Mouse (Mus musculus) heart, postnatal 10 days (tissue): ENCODE results near the gene Gtf2h3. TPM values are rescaled to one million over a fixed set of nuclear protein-coding genes. Genes with fewer than 3 reads are reported as not detected.
"Not testable (repeated sequence)": the region's sequence is repeated elsewhere in the genome, so short reads cannot be mapped to it uniquely, and the experiment has no call there.

Source experiments
- DNase-seq, 2 experiments: peaks; one replicate each; pipeline ENCODE4 v3.0.0; 2021
- intact Hi-C: fragments of 180-260 bp; cut with DNase I; formaldehyde crosslinking; loops from one replicate; pipeline ENCODE4 v1.15.1; 2025
- total RNA-seq, 2 experiments: library from RNA; stranded (reverse); gene quantifications; 2 replicates each; pipeline ENCODE4 v1.2.3; 2021

The Gtf2h3 gene
- 10 to 100 TPM; 19.0 to 23.5 TPM for total RNA-seq

DNA sequence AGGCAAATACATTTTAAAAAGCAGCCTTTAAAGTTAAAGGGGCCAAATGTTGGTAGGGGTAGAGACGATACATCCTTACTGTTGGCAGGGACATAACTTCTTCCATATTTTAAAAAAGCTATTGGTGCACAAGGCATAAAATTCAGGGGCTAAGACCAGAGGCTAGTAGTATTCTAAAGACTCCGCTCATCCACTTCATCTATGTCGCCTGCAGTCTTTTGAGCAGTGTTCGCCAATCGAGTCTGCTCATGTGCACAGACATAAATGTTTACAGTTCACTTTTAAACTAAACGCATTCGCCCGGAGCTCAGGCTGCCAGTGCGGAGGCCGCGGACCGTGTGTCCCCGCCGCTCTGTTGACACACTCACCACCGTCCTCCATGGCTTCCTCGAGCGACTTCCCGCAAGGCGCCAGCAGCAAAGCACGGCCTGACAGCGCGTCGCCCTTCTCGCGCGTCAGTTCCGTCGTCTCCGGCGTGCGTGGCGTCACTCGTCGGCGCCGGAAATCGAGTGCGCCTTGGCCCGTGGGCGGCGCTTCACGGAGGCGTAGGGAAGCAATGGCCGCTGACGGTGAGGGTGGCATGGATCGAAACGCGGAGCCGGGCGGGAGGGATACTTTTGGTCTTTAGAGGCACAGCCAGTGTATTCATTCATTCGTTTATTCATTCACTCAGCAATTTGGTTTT lies at the start of gene Gtf2h3, which contains the start of gene Eif2b1:
Gene Gtf2h3, plus strand, starts transcription at position 508 of the 685 bp plus-strand sequence.
Gene Eif2b1, minus strand, starts transcription at position 499 of the 685 bp plus-strand sequence.
- intact Hi-C loops, result loop anchor here (2.0 kb wide), 1 partner anchor 26 kb away; the partner anchor contains the start of gene Ddx55
- DNase-seq, result peak; percentile 95 to 97

DNA sequence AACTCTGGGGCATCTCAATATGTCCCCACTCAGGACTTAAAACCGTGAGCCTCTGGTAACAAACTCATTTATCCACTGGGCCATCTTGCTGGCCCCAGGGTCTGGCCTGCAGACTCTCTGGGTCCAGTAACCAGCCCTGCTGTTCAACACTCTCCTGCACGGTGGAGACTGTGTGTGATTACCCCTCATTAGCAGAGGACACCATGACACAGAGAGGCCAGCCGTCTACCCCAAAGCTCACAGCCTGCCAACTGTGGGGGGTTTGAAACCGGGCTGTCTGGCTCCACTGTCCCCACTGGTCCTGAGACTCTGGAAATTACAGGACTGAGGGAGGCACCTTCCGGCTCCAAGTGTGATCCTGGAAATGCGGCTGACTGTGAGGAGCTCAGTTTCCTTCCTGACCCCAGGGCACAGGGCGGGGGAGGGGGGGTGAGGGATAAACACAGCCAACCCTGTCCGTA lies 49.7 kb upstream of the Gtf2h3 start:
- DNase-seq, result peak; percentile 36 to 62
- intact Hi-C loops, result loop anchor here (2.0 kb wide), 1 partner anchor 18 kb away; no protein-coding TSS in a partner anchor

DNA sequence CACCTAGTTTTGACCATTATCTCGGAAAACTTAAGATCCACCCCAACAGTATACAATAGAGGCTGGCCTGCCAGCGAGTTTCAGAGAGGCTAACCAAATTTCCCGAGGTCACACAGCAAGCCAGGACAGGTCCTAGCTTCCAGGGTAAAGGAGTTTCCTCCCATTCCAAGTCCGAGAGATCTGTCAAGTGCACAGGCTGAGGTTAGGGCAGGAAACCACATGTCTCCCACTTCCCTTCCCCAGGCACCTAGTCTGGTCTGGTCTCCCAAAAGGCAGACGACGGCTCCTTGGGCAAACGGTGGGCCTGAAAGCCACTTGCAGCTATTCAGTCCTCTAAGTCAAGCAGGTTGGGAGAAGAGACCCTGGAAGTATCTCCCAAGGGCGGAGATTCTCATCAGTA lies 49.2 kb upstream of the Gtf2h3 start:
- intact Hi-C loops, result loop anchor here (2.0 kb wide), 2 partner anchors 19 to 47 kb away; partner anchors contain the start of gene Snrnp35
- peak; percentile 41 to 53 for DNase-seq

DNA sequence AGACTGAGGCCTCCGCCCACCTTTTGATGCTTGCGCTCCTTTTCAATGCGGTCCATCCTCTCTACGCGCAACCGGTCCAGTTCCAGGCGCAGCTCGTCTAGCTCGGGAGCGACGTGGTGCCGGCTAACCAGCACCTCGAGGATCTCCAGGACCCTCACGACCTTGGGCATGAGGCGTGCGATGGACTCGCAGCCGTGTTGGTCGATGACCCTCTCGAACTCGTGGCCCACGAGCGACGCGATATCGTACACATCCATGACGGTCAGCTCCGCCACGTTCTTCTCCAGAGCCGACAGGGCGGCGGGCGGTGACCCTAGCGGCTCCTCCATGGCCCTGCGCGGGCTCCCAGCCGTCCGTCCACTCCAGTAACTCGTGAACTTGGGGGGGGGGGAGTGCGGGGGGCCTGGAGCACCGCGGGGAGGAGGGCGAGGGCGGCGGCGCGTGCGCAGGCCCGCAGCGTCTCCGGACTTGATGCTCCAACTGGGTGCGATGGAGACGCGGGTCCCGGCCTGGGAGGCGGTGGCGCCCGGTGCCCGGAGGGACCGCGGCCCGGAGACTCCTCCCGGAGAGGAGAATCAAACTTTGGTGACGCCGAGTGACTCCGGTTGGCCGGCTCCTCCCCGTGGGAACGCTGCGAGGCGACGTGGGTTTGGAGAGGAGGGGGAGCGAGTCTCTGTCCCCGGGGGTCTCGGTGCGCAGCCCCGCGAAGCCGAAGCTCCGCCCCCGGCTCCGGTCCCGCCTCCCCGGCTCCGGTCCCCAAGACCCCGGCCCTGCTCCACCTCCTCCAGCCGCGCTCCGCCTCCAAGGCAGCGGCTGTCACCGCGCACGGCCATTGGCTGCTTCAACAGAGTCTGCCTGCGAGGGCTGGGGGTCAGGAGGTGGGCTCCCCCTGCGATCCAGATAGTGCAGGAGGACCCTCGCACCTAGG lies 48.0 kb upstream of the Gtf2h3 start, which contains the start of gene Rilpl1:
Gene Rilpl1, minus strand, starts transcription at position 737 of the 928 bp plus-strand sequence.
- intact Hi-C loops, result loop anchor here (2.0 kb wide), 1 partner anchor 48 kb away; the partner anchor contains the start of gene Snrnp35
- DNase-seq, result peak; percentile 89 to 92

DNA sequence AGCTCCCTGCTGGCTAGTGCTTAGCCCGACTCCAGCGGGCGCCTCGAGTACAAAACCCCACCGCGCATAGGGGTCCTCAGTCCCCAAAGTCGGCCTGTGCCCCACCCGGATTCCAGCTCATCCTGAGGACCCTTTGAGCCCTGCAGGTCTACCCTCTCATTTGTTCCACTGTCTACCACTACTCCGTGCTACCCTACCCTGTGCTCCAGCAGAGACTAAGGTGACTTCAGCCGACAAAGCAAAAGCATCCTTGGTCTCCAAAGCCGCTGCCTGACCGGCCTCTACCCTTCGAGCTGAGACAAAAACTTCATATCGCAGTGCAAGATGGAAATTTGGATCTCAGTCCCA lies 47.4 kb upstream of the Gtf2h3 start:
- DNase-seq, result no peak
- intact Hi-C loops, result loop anchor here (2.0 kb wide), 1 partner anchor 49 kb away; the partner anchor contains the start of gene Snrnp35

DNA sequence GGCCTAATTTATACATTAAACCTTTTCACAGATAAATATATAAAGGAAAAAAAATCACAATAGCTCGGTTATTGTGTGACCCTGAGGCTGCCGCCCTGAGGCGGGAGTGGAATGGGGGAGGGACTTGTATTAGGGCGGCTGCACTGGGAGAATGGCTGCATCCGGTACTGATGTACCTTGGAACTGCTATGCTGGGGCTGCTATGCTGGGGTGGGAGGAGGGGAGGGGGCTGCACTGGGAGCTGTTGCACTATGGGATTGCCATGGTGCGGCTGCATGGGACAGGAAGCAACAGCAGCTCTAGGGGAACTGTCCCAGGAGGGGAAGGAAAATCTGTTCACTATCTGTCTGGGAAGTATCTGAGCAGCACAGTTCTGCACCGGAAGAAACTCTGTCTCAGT lies 46.5 kb upstream of the Gtf2h3 start:
- no peak for DNase-seq
- intact Hi-C loops, result no loop called here

DNA sequence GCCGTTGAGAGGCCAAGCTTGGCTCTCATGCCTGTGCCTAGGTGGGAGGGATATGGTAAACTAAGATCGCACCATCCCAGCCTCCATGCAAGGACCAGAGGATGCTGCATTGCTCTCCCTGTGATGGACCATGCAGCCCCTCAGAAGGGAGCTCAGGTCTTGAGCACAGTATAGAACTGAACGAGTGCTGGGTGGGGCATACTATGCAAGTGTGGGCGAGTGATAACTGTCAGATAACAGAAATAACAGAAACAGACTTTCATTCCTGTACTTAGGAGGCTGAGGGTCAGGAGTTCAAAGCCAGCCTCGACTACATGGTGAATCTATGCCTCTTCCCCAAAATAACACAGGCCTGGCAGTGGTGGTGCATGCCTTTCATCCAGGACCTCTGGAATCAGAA lies 43.9 kb upstream of the Gtf2h3 start:
- DNase-seq, result no peak
- intact Hi-C loops, result no loop called here

DNA sequence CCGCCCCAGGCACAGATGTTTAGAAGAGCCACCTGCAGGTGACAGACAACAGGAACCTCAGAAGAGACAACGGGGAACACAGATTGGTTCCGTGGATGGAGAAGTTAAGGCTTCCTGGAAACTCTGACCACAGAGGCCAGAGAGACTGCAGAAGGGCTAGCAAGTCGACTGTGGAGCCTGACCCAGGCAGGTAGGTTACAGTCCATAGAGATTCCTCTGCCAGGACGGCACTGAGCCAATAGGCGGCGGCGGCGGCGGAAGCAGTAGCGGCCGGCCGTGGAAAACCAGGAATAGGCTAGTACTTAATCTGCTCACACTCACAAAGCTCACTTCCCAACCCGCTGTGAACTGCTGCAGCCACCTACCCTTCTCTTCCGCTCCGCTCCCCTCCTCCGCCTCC lies 42.2 kb upstream of the Gtf2h3 start:
- intact Hi-C loops, result no loop called here
- peak; percentile 74 to 78 for DNase-seq

DNA sequence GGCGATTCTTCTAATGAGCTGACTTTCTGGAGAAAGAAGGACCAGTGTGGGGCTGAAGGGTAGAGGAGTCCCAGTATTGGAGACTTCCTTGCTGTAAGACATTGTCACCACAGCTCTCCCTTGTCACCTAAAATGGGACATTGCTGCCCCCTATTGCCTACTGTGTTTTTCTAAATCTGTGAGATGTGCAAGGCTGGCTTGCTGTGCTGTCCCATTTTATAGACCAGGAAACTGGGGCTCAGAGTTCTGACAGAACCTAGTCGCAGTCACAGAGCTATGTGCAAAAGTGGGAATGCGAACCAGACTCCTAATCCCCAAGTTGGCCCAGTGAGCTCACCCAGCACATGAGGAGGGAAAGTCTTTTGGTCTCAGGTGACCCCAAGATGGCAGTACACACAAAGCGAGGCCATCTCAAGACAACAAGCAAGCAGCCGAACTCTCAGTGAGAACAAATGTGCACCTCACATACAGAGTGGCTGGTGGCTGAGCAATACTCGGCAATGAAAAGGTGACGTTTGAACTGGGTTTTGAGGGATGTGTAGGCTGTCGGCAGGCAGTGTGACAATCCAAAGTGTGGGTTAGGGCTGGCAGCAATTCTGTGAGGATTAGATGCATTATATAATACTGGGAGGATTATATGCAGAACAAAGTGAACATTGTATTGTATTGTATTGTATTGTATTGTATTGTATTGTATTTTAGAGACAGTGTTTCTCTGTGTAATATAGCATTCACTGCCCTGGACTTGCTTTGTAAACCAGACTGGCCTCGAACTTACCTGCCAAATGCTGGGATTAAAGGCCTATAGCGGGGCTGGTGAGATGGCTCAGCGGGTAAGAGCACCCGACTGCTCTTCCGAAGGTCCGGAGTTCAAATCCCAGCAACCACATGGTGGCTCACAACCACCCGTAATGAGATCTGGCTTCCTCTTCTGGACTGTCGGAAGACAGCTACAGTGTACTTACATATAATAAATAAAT lies 39.8 kb upstream of the Gtf2h3 start:
- intact Hi-C loops, result loop anchor here (1.0 to 2.0 kb wide), 2 partner anchors 100 to 107 kb away; partner anchors contain the start of gene Kmt5a
- peak; percentile 81 for DNase-seq

DNA sequence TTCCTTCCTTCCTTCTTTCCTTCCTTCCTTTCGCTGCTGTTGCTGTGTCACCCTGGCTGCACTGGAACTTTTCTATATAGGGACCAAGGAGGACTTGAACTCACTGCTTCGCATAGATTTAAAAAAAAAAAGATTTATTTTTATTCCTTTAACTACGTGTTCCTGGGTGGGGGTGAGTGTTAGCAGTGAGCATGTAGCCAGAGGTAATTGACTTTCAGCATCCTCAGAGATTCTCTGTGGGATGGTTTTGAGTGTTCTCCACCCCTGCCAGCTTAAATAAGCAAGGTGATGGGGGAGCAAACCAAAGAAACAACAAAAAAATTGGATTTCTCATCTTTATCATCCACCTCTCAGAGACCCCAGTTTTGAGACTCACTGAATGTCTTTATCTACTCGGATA lies 39.0 kb upstream of the Gtf2h3 start:
- no peak for DNase-seq
- intact Hi-C loops, result loop anchor here (2.0 to 5.0 kb wide), 2 partner anchors 101 to 183 kb away; partner anchors contain the start of gene Kmt5a

DNA sequence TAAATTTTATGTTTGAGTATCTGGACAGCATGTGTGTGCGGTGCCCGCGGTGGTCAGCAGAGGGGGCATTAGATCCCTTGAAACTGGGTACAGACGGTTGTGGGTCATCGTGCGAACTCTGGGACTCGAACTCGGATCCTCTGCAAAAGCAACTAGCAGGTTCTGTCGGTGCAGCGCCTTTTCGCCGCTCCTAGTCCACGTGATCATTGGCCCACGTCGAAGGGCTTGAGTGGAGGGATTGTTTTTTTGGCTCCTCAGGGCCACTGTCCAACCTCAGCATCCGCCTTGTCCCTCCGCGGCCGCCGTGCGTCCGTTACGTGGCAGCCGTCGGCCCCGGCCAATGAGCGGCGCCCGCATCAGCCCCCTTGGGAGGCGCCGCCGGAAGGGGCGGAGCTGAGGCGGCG lies 38.6 kb upstream of the Gtf2h3 start, which contains the start of gene Tmed2:
Gene Tmed2, plus strand, starts transcription at position 313 of the 404 bp plus-strand sequence.
- intact Hi-C loops, result loop anchor here (5.0 kb wide), 1 partner anchor 183 kb away; no protein-coding TSS in a partner anchor
- peak; percentile 97 to 98 for DNase-seq

DNA sequence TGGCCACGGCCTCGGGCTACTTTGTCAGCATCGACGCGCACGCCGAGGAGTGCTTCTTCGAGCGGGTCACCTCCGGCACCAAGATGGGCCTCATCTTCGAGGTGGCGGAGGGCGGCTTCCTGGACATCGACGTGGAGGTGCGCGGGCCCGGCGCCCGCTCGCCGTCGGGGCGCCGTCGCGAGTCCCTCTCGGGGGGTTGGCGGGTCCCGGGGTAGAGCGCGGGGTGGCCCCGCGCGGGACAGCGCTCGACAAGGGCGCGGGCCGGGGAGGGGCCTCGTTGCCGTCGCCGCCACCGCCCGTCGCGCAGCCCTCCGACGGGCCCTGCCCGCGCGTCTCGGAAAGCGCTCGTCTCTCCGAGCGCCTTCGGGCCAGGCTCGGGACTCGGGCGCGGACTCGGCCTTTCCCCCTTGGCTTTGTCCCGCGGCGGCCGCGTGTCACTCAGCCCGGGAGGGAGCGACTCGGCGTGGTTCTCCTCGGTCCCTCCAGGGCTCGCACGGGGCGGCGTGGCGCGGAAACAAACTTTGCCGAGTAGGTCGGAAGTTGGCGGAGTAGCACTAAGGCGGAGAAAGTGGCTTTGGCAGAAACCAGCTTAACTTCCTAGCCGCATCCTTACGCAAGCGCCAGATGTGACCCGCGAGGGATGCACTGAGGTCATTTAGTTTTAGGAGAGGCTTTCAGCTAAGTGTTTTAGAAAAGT lies 37.9 kb upstream of the Gtf2h3 start:
- intact Hi-C loops, result loop anchor here (5.0 kb wide), 1 partner anchor 184 kb away; no protein-coding TSS in a partner anchor

DNA sequence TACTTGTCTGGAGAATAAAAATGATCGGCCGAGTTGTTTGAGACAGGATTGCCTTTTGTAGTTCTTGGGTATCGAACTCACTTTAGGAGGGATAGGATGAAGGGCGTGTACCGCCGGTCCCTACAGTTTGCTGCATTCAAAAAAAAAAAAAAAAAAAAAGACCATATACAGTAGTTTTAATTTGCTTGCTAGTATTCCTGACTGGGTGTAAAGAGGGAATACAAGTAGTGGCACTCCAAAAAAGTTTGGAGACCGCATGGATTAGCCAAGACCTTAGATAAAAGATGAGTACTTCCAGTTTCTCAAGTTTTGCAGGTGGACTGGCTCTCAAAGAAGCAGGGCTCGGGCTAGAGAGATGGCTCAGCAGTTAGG lies 37.4 kb upstream of the Gtf2h3 start:
- no peak for DNase-seq
- intact Hi-C loops, result loop anchor here (5.0 kb wide), 1 partner anchor 184 kb away; no protein-coding TSS in a partner anchor

More for the DNA sequence above, 37.9 kb upstream of the Gtf2h3 start:
- DNase-seq, result peak; percentile 82 to 85

DNA sequence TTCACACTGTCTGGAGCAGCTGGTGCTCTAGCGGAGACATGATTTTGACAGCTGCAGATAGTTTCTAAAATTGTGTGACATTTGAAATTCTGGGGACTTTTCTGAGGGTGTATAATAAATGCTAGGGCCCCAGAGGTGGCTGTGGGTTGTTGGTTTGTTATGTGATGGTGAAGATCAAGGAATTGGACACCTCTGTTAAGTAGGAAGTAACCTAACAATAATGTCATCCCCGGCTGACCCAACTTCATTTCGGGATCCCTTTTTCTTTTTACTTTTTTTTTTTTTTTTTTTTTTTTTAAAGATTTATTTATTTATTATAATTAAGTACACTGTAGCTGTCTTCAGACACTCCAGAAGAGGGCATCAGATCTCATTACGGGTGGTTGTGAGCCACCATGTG lies 28.2 kb upstream of the Gtf2h3 start:
- intact Hi-C loops, DNase-seq: not testable (repeated sequence)

DNA sequence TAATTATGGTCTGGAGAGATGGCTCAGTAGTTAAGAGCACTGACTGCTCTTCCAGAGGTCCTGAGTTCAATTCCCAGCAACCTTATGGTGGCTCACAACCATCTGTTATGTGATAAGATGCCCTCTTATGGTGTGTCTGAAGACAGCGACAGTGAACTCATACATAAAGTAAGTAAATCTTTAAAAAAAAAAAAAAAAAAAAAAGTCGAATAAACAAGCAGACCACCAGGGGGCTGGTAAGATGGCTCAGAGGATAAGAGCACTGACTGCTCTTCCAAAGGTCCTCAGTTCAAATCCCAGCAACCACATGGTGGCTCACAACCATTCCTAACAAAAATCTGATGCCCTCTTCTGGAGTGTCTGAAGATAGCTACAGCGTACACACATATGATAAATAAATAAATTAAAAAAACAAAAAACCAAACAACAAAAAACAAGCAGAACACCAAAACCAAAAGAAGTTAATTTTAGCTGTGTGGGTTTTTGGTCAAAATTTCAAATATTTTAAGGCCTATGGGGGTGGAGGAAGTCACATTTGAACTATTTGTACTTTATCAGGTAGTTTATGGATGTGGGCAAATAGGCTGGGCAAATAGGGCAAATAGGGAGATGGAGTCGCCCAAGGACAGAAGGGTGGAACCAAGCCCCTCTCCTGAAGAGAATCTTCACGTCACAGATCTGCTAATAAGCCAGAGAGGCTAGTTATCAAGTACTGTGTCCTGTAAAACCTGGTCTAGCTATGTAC lies 27.4 kb upstream of the Gtf2h3 start:
- intact Hi-C loops, result loop anchor here (2.0 kb wide), 1 partner anchor 27 kb away; the partner anchor contains the start of genes Eif2b1 and Gtf2h3
- not testable (repeated sequence) for DNase-seq

DNA sequence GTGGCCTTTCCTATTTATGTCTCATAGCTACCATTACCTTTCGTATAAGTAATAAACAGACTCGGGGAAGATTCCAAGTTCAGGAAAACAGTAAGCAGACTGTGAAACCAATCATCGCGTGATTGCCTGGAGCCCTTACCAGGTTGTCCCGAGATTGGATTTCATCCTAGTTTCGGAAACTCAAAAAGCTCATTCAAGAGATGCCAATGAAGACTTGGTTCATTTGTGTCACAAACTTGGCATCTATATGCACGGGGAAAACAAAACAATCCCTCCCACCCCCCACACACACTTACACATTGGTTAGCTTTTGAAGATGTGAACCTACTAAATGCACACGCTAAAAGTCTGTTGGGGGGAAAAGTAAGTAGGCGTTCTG lies 26.9 kb upstream of the Gtf2h3 start:
- peak in 1 of 2 experiments; percentile 34 for DNase-seq
- intact Hi-C loops, result loop anchor here (2.0 kb wide), 1 partner anchor 27 kb away; the partner anchor contains the start of genes Eif2b1 and Gtf2h3

DNA sequence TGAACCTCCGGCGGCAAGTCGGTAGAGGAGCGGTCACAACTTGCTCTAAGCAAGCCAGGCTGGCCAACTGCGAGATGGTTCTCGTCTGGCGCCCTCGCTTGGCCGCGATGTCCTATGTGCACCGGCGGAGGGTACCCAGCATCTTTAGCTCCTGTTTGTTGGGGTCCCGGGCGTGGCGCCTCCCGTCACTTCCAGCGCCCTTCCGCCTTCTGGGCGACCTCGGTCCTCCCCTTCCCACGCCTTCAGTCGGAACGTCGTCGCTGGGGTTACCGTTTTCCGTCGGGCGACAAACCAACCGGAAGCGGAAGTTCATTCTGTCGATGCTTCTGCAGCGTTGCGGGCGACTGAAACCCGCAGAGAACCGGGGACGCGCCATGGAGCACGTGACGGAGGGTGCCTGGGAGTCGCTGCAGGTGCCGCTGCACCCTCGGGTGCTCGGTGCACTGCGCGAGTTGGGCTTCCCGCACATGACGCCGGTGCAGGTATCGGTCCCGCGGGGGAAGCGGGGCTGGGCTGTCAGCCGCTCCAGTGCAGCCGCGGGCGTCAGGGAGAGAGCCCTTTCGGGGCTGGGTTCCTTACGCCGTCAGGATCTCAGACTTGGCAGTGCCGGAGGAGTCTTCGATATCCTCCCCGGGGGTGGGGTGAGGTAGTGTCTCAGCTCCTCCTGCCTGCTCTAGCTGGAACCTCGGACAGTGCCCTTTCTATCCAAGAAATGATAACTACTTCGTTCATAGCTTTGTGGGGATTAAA lies 26.2 kb upstream of the Gtf2h3 start, which contains the start of gene Ddx55:
Gene Ddx55, plus strand, starts transcription at position 307 of the 750 bp plus-strand sequence.
- intact Hi-C loops, result loop anchor here (2.0 kb wide), 1 partner anchor 26 kb away; the partner anchor contains the start of genes Eif2b1 and Gtf2h3

More for the DNA sequence above, 26.2 kb upstream of the Gtf2h3 start, which contains the start of gene Ddx55:
- DNase-seq, result peak; percentile 94 to 97
